13 mouse cellular contexts compared by ENCODE assay signal in genomic region chr19:38348271-38349012, GRCm38 (mm10). TPM values are rescaled to one million over a fixed set of nuclear protein-coding genes. Genes with fewer than 3 reads are reported as not detected.
DNase-seq lines count a peak whose midpoint lies in the region; ATAC-seq and TF ChIP-seq lines count a peak whose summit lies in the region.
"Had no signal": no experiment of that assay in that cellular context is flagged by ENCODE, and none has a peak within 500 bp of the region (broad histone marks: within the 10 kb centered on the region; RNA-seq: fewer than 3 reads in every experiment).

No protein-coding gene starts in this region.

- H3K9me3 ChIP-seq in ES-Bruce4 (replicated peaks; ENCODE audit: control insufficient read depth, insufficient read depth, low read length, poor library complexity, severe bottlenecking), result peaks cover 45% of the 10 kb centered on the region
- no peaks in the 10 kb centered on the region for H3K9me3 ChIP-seq in hindbrain, embryonic 14.5 days (ENCODE audit: control insufficient read depth, low read length)
- H3K9me3 ChIP-seq: limb, embryonic 13.5 days; lung, embryonic 15.5 days; stomach, embryonic 15.5 days had no signal

- TF ChIP-seq EP300 in ES-Bruce4 (IDR thresholded peaks at IDR 0.05; ENCODE audit: insufficient read depth, low read depth, low read length), result 0 out of 2 replicates have a peak, but pooled peaks have one; percentile 42

- ATAC-seq in hindbrain, embryonic 14.5 days (ENCODE audit: low FRiP score), result peak; percentile 78

- H3K27ac ChIP-seq in ES-Bruce4 (ENCODE audit: insufficient read depth, low read length), result peak overlapping the region; percentile 98
- peak overlapping the region; percentile 61 for H3K27ac ChIP-seq in hindbrain, embryonic 14.5 days
- H3K27ac ChIP-seq: limb, embryonic 13.5 days; lung, embryonic 15.5 days; stomach, embryonic 15.5 days had no signal

- no peak for TF ChIP-seq CTCF in ES-Bruce4 (IDR thresholded peaks at IDR 0.05; ENCODE audit: low read depth, low read length)

- no peaks in the 10 kb centered on the region for H3K36me3 ChIP-seq in ES-Bruce4 (ENCODE audit: control insufficient read depth, insufficient read depth, low read length, poor library complexity, severe bottlenecking)
- H3K36me3 ChIP-seq in hindbrain, embryonic 14.5 days (replicated peaks; ENCODE audit: control insufficient read depth, insufficient read depth), result no peaks in the 10 kb centered on the region
- H3K36me3 ChIP-seq: limb, embryonic 13.5 days; lung, embryonic 15.5 days; stomach, embryonic 15.5 days had no signal

- H3K4me2 ChIP-seq in hindbrain, embryonic 14.5 days (replicated peaks), result peak overlapping the region; percentile 25; the same call in 1 of the 2 replicates
- H3K4me2 ChIP-seq: limb, embryonic 13.5 days; lung, embryonic 15.5 days; stomach, embryonic 15.5 days had no signal

- no peaks in the 10 kb centered on the region for H3K4me1 ChIP-seq in ES-Bruce4 (ENCODE audit: control insufficient read depth, insufficient read depth, low read length)
- H3K4me1 ChIP-seq in hindbrain, embryonic 14.5 days (replicated peaks; ENCODE audit: control insufficient read depth, insufficient read depth, low read length), result peaks cover 7% of the 10 kb centered on the region
- H3K4me1 ChIP-seq: limb, embryonic 13.5 days; lung, embryonic 15.5 days; stomach, embryonic 15.5 days had no signal

- peaks cover 2% of the 10 kb centered on the region; the same call in 1 of the 2 replicates for H3K27me3 ChIP-seq in ES-Bruce4 (ENCODE audit: control insufficient read depth, insufficient read depth, low read length, poor library complexity, severe bottlenecking)
- no peaks in the 10 kb centered on the region for H3K27me3 ChIP-seq in hindbrain, embryonic 14.5 days (ENCODE audit: control insufficient read depth, insufficient read depth, low read length)
- H3K27me3 ChIP-seq: limb, embryonic 13.5 days; lung, embryonic 15.5 days; stomach, embryonic 15.5 days had no signal

- no peak overlapping the region for H3K4me3 ChIP-seq in ES-Bruce4 (ENCODE audit: low read depth, low read length)
- peak overlapping the region; percentile 5; the same call in 1 of the 2 replicates for H3K4me3 ChIP-seq in hindbrain, embryonic 14.5 days (replicated peaks; ENCODE audit: low read length)
- H3K4me3 ChIP-seq: limb, embryonic 13.5 days; lung, embryonic 15.5 days; stomach, embryonic 15.5 days had no signal

- TF ChIP-seq POLR2A in ES-Bruce4 (IDR thresholded peaks at IDR 0.05; ENCODE audit: insufficient read depth, low read length), result no peak

- H3K9ac ChIP-seq in ES-Bruce4 (ENCODE audit: low read depth, poor library complexity, severe bottlenecking), result no peak overlapping the region
- no peak overlapping the region for H3K9ac ChIP-seq in hindbrain, embryonic 14.5 days
- H3K9ac ChIP-seq: limb, embryonic 13.5 days; lung, embryonic 15.5 days; stomach, embryonic 15.5 days had no signal

- DNase-seq in ZHBTc4 (ENCODE audit: low read depth, low spot score) (peak; percentile 98), liver (no peak)
- peak; percentile 42 for DNase-seq in hindbrain, embryonic 14.5 days (ENCODE audit: low spot score)
- peak; percentile 66 to 79 for DNase-seq in kidney, postnatal 25 days
- DNase-seq in right cerebral cortex, postnatal 14 days, result no peak
- DNase-seq in urinary bladder, adult 18-20 months (ENCODE audit: low spot score in 2 of 2), result no peak
- DNase-seq in embryo, embryonic 9.5 days (ENCODE audit: extremely low spot score), result no peak
- DNase-seq: heart, postnatal 36 days; right cerebral cortex, postnatal 4 days had no signal

- 22% methylated on average over 13 of the region's 13 CpGs for WGBS in hindbrain, embryonic 14.5 days

RNA-seq across cellular contexts. Expression of gene Slc35g1, which starts 47.3 kb away (rescaled TPM):
- polyA plus RNA-seq in ES-Bruce4 (2011; ENCODE audit: insufficient read depth, insufficient read length, low read depth, missing spikeins), result 19.3 and 20.3 TPM in 2 replicates
- 1.1 and 1.2 TPM in 2 replicates for polyA plus RNA-seq in hindbrain, embryonic 14.5 days (2014; fragmentation: Nextera tagmentation; extraction: Ambion mirVana)

Comparison
In these comparisons a context has a peak if more than half of its experiments do, and no peak if none do; other contexts are left out.
1. DNase-seq: peak in ZHBTc4 (single experiment), hindbrain, embryonic 14.5 days (single experiment) and kidney, postnatal 25 days (2 of 2); none in right cerebral cortex, postnatal 14 days (single experiment), liver (single experiment), urinary bladder, adult 18-20 months (0 of 2) and embryo, embryonic 9.5 days (single experiment).